Mouse (Mus musculus) C2C12 (cell line): Measurements from ENCODE around the gene Hc. TPM values are rescaled to one million over a fixed set of nuclear protein-coding genes. Genes with fewer than 3 reads are reported as not detected.

ENCODE experiments used
- H3K27me3 ChIP-seq: one replicate; pipeline ENCODE4 v1.6.1; 2011; ENCODE audit not compliant: control insufficient read depth, insufficient read depth, insufficient read length
- H3K36me3 ChIP-seq: one replicate; pipeline ENCODE4 v1.6.1; 2011; ENCODE audit not compliant: control insufficient read depth, insufficient read depth
- H3K4me3 ChIP-seq: one replicate; pipeline ENCODE4 v1.5.1; 2011; ENCODE audit warnings: mild to moderate bottlenecking, control low read depth; ENCODE audit not compliant: poor library complexity, insufficient read depth, severe bottlenecking
- H3K79me2 ChIP-seq: one replicate; pipeline ENCODE4 v1.6.1; 2011; ENCODE audit not compliant: control insufficient read depth, insufficient read depth
- H3K79me3 ChIP-seq: one replicate; pipeline ENCODE4 v1.6.1; 2011; ENCODE audit warnings: low read depth, control low read depth
- H3ac ChIP-seq: one replicate; pipeline ENCODE3; 2011; ENCODE audit warnings: low read depth; ENCODE audit not compliant: control insufficient read depth, insufficient read length
- CEBPB ChIP-seq: IDR thresholded peaks from one replicate; pipeline ENCODE4 v1.6.1; 2011; ENCODE audit warnings: low read depth, mild to moderate bottlenecking, control low read depth, moderate library complexity
- CTCF ChIP-seq: IDR thresholded peaks from one replicate; pipeline ENCODE4 v1.5.1; 2011; ENCODE audit not compliant: control insufficient read depth, insufficient read depth, insufficient read length
- FOSL1 ChIP-seq: IDR thresholded peaks from one replicate; pipeline ENCODE4 v1.8.0; 2011; ENCODE audit warnings: mild to moderate bottlenecking, low read length; ENCODE audit not compliant: poor library complexity, insufficient read depth, severe bottlenecking
- MAX ChIP-seq: IDR thresholded peaks from one replicate; pipeline ENCODE4 v1.6.1; 2011; ENCODE audit warnings: mild to moderate bottlenecking, control low read depth
- MYOD1 ChIP-seq: IDR thresholded peaks from one replicate; pipeline ENCODE4 v1.6.1; 2011; ENCODE audit warnings: low read depth; ENCODE audit not compliant: control insufficient read depth, insufficient read length
- MYOG ChIP-seq: IDR thresholded peaks from one replicate; pipeline ENCODE4 v1.6.1; 2011; ENCODE audit not compliant: control insufficient read depth, insufficient read length; ENCODE audit errors: extremely low read depth
- USF1 ChIP-seq: IDR thresholded peaks from one replicate; pipeline ENCODE4 v1.6.1; 2011; ENCODE audit warnings: low read depth, mild to moderate bottlenecking, control low read depth, moderate library complexity
- long read RNA-seq, 2 experiments: library from polyadenylated mRNA; unstranded; transcript quantifications; one replicate each; pipeline ENCODE4 v2.0.0; 2019 to 2020
- polyA plus RNA-seq: library from polyadenylated mRNA; unstranded; fragments of >200 nt; fragmentation: generic; extraction: Trizol; gene quantifications from one replicate; pipeline ENCODE4 v1.2.1, GENCODE M21; 2012; ENCODE audit warnings: missing spikeins

The Hc gene
- under 0.01 TPM for polyA plus RNA-seq
- long read RNA-seq, experiment 1 = 0 reads
- long read RNA-seq, experiment 2, partial matches to known transcripts = 0 of 1 reads
- long read RNA-seq, experiment 2, other reads (novel, unspliced or antisense) = 1 of 1 reads

- Histone ChIP-seq H3K27me3 (peaks cover 8% of the 10 kb centered on the region), H3K4me3 (no peak within 1 kb of the TSS), H3ac (no peak within 1 kb of the TSS), H3K36me3 (no peaks in the 10 kb centered on the region), H3K79me2 (no peaks in the 10 kb centered on the region), H3K79me3 (no peaks in the 10 kb centered on the region)
- no peak for TF ChIP-seq MYOD1
- no peak for TF ChIP-seq CTCF
- no peak for TF ChIP-seq MYOG
- TF ChIP-seq USF1 = no peak
Observed at GRCm38 (mm10) chr2:35061338-35061737, at the start of gene Hc. TSS of gene Hc (minus strand) at chr2:35061438.

- Histone ChIP-seq H3K27me3 (no peaks in the 10 kb centered on the region), H3K79me3 (no peaks in the 10 kb centered on the region), H3K4me3 (no peak overlapping the region), H3K79me2 (peaks cover 13% of the 10 kb centered on the region), H3K36me3 (peaks cover 6% of the 10 kb centered on the region), H3ac (no peak overlapping the region)
- TF ChIP-seq MYOD1 (no peak), CEBPB (no peak), FOSL1 (no peak), USF1 (no peak), CTCF (no peak), MYOG (no peak), MAX (no peak)
Observed at GRCm38 (mm10) chr2:35110521-35110920, 49.3 kb upstream of the Hc start.

GRCm38 (mm10) chr2:35109924-35110304 is 48.7 kb upstream of the Hc start:
- Histone ChIP-seq H3K27me3 (no peaks in the 10 kb centered on the region), H3K79me3 (no peaks in the 10 kb centered on the region), H3ac (peak overlapping the region; percentile 89), H3K79me2 (peaks cover 13% of the 10 kb centered on the region), H3K36me3 (peaks cover 6% of the 10 kb centered on the region), H3K4me3 (peak overlapping the region; percentile 63)
- TF ChIP-seq MYOG = no peak
- no peak for TF ChIP-seq CTCF
- TF ChIP-seq MYOD1 = no peak

GRCm38 (mm10) chr2:35109141-35109923 is 48.1 kb upstream of the Hc start, which contains the start of gene Cntrl:
TSS of gene Cntrl (plus strand) at chr2:35109492.
- no peaks in the 10 kb centered on the region for H3K79me3 ChIP-seq
- no peak for TF ChIP-seq MYOG
- TF ChIP-seq MAX = peak; percentile 72
- peak within 1 kb of the TSS; percentile 89 for H3ac ChIP-seq
- H3K4me3 ChIP-seq = peak within 1 kb of the TSS; percentile 63
- peaks cover 3% of the 10 kb centered on the region for H3K36me3 ChIP-seq
- no peaks in the 10 kb centered on the region for H3K27me3 ChIP-seq
- peaks cover 13% of the 10 kb centered on the region for H3K79me2 ChIP-seq

- Histone ChIP-seq H3K27me3 (peaks cover 4% of the 10 kb centered on the region), H3K36me3 (no peaks in the 10 kb centered on the region), H3ac (peak overlapping the region; percentile 39), H3K79me2 (peaks cover 13% of the 10 kb centered on the region), H3K4me3 (peak overlapping the region; percentile 63), H3K79me3 (no peaks in the 10 kb centered on the region)
- TF ChIP-seq CTCF (peak; percentile 21), FOSL1 (no peak), MYOD1 (no peak), MAX (no peak), USF1 (no peak), MYOG (no peak), CEBPB (no peak)
Observed at GRCm38 (mm10) chr2:35108712-35109111, 47.5 kb upstream of the Hc start.

GRCm38 (mm10) chr2:35107984-35108635 is 46.9 kb upstream of the Hc start:
- H3K4me3 ChIP-seq = no peak overlapping the region

More at GRCm38 (mm10) chr2:35107984-35108635, 46.9 kb upstream of the Hc start:
- Histone ChIP-seq H3K79me2 (peaks cover 13% of the 10 kb centered on the region), H3K27me3 (peaks cover 4% of the 10 kb centered on the region), H3K79me3 (no peaks in the 10 kb centered on the region), H3K36me3 (no peaks in the 10 kb centered on the region), H3ac (no peak overlapping the region)
- no peak for TF ChIP-seq CTCF
- TF ChIP-seq CEBPB = no peak
- no peak for TF ChIP-seq MYOD1
- TF ChIP-seq FOSL1 = no peak
- TF ChIP-seq USF1 = no peak
- TF ChIP-seq MAX = no peak
- no peak for TF ChIP-seq MYOG
